Mouse (Mus musculus) cerebellum, postnatal 14 days (tissue): ENCODE measurements around the gene Tmem128.

ENCODE experiments used
- DNase-seq, 2 experiments: peaks; one replicate each; pipeline ENCODE4 v3.0.0; 2021; ENCODE audit warnings: mixed read lengths in 2 of 2

Tmem128 gene

GRCm38 (mm10) chr5:38260107-38260682 is at the start of gene Tmem128:
TSS of gene Tmem128 (plus strand) at chr5:38260185.
- DNase-seq = peak; percentile 80

DNA sequence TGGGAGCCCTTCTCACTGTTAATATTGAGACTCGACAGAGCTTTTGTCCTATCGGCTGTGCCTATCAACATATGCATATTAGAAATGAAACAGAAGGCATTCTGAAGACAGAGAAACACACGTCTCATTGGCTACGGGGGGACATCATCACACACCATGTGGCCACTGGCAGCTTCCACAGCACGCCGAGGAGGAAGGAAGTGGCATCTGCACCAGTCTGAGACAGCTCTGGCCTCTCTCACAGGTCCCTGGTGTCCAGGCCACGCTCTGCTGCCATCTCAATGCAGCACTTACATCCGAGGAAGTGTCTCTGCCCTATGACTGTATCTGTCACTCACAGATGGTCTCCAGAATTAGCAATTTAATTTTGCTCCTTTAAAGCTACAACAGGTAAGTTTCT is 48.3 kb upstream of the Tmem128 start:
- DNase-seq = no peak

DNA sequence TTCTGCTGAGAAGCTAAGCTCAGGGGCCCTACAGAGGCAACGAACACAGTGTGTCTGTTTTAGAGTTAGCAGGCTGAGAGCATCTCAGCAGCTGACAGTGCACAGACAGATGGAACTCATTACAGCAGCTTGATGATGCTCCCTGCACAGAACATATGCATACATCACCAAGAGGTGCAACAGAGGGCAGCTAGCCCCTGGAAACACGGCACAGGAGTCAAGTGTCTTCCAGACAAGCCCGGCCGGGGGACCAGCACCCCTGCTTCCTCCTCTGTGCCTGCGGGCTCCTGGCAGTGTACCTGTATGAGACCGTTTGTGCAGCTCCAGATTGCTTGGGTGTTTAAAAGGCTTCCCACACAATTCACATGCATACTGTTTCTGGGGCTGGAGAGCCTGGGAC is 47.0 kb upstream of the Tmem128 start:
- no peak for DNase-seq

DNA sequence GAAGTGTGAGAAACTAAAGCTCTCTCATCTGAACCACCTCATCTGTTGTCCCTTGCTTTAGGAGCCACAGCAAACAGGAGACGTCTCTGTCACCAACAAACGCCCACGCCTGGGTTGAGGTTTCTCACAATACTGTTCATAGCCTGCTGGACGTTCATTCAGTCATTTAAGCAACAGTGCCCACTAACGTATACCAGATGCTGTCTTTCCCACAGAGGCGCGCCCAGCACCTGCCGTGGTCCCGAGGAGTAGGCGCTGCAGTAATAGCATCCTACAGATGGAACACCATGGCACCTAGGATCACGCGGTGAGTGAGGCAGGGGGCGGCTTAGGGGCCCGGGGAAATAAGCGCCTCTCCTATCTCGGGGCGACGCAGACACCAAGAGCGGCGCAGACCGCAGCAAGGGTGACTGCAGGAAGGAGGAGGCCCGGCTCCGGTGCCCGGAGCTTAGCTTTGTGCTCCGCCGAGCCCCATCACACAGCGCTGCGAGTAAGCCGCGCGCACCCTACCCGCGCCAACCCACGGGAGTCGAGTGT is 40.1 kb upstream of the Tmem128 start:
- DNase-seq = no peak

DNA sequence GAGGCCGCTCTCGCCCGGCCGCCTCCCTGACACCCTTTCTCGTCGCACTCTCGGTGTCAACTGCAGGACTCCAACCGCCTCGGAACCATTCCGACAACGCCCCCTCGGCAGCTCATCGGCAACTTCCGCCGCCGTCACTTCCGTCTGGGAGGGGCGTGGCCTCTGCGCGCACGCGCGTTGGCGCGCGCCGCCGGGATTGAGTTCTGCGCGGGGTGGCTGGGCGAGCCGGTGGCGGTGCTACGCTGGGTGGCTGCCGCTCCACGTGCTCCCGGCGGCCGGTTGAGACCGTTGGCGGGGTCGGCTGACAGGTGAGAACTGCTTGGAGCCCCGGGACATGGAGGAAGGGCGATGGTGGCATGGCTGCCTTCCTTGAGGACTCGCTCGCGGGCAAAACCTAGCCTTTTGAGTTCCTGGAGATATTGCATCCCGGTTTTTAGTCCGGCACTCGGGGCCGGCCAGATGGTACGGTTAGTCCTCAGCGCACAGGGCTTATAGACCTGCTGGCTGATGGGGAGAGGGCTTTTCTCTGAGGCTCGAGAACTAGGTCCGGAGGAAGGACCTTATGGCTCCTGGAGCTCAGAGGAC is 39.6 kb upstream of the Tmem128 start, which contains the start of the genes Zbtb49 and Lyar:
Zbtb49 (minus strand) TSS at position 130 of the 585 bp plus-strand sequence.
Lyar (plus strand) TSS at position 143 of the 585 bp plus-strand sequence.
- peak; percentile 96 to 97 for DNase-seq

DNA sequence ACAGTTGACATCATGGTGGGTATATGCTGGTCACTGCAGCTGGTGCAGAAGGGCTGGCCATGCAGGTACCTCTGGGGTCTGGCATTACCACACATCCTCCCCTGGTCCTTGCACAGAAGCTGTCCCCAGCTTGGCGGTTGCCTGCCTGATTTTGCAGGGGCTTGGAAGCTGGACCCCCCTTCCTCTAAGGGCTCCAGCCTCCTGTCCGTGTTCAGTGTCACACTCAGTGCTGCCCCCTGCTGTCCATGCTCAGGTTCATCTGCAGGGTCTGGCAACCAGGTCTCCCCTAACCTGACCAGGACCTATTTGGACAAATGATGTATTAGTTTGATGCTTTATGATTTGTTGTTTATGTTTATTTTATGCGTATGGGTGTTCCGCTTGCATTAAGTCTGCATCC is 24.6 kb upstream of the Tmem128 start:
- DNase-seq = peak; percentile 53 to 78

- DNase-seq = peak in 1 of 2 experiments; percentile 21
Observed at GRCm38 (mm10) chr5:38236627-38237026, 23.4 kb upstream of the Tmem128 start.

GRCm38 (mm10) chr5:38240727-38241472 is 19.1 kb upstream of the Tmem128 start:
- no peak for DNase-seq

GRCm38 (mm10) chr5:38241473-38241834 is 18.5 kb upstream of the Tmem128 start:
- peak; percentile 46 to 71 for DNase-seq

DNA sequence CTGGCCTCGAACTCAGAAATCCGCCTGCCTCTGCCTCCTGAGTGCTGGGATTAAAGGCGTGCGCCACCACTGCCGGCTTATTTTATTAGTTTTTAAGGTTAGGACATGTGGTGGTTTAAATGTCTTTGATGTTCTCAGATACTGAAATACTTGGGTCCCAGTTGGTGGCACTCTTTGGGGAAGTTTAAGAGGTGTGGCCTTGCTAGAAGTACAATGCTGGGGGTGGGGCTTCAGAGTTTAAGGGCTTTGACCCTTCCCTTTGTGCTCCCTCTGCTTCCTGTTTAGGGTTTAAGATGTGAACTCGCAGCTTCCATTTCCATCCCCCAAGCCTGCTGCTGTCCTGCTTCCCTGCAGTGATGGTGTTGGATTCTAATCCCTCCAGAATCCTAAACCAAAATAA is 18.0 kb upstream of the Tmem128 start:
- DNase-seq = no peak

DNA sequence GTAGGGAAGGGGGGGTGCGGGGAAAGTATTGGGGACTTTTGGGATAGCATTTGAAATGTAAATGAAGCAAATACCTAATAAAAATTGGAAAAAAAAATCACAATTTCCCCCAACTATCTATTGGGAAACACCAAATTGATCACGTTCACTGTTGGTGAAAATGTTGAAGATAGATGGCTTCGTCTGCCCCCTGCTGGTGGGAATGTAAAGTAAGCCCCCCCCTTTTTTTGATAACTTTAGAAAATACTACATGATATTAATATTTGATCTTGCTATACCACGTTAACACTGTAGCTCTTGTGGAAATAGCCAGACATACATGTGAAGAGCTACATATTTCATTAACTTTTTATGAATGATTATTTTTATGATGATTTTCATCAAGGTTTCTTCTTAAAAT is 4.8 kb upstream of the Tmem128 start:
- DNase-seq = no peak

DNA sequence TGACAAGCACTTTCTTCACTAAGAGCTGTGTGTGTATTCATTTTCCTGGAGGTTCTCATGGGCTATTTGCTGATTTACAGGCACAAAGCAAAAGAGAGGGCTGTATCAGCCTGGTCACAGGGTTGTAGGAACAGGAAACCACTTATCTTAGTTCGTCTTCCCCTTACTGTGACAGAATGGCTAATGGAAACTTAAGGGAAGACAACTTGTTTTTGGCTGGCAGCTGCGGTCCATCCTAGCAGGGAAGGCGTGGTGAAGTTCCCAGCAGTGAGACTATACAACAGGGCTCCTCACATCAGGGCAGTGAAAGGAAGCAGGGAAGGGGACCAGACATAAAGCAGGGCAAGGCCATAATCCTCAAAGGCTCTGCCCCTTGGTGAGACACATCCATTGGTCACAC is 4.3 kb upstream of the Tmem128 start:
- DNase-seq = no peak

DNA sequence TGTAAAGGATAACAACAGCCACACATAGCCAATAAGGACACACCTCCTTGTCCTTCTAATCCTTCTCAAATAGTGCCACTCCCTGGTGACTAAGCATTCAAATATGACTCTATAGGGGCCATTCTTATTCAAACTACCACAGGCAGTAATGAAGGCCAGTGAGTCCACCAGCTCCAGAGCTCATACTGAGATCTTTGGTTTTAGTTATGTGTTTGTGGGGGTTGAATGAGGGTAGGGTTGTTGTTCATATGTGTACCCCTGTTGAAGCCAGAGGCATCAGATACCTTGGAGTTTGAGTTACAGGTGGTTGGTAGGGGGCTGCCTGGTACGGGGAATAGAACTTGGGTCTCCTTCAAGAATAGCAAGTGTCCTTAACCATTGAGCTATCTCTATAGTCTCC is 3.4 kb upstream of the Tmem128 start:
- DNase-seq = no peak

GRCm38 (mm10) chr5:38258034-38258772 is 1.8 kb upstream of the Tmem128 start:
- no peak for DNase-seq

DNA sequence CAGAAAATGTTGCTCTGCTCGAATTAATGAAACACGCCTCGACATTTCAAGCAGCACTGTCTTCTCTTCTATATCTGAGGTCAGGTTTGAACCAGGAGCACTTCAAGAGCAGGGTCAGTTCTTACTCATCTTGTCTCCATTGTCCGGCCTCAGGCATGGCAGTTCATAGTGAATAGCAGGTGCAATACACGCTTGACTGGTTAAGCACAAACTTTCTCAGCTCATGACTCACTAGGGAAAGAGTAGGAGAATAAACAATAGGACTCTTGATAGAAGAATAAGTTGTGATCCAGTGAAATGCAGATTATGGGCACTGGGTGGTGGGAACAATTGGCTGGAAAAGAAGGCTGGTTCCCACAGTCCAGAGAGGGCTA is 1.2 kb upstream of the Tmem128 start:
- no peak for DNase-seq

DNA sequence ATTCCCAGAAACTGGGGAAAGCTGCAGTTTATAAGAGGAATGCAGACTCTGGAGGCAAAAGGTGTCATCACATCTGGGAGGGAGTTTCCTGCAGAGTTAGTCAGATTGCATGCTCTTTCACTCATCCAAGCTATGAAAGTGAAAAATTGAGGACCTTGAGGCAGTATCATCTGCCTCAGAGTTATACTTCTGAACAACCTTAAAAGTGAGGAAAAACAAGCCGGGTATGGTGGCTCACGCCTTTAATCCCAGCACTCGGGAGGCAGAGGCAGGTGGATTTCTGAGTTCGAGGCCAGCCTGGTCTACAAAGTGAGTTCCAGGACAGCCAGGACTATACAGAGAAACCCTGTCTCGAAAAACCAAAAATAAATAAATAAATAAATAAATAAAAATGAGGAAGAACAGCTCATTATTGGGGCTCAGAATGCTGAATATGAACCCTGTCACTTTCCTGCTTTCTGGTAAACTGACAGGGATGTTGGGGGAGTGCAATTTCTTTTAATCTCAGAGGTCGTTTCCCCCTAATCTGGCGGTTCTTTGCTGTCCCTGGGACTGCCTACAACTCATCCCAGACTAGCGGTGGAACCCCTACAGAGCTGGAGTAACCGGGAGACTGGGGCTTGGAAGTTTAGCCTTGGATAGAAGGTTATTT is 404 bp upstream of the Tmem128 start:
- DNase-seq = no peak

DNA sequence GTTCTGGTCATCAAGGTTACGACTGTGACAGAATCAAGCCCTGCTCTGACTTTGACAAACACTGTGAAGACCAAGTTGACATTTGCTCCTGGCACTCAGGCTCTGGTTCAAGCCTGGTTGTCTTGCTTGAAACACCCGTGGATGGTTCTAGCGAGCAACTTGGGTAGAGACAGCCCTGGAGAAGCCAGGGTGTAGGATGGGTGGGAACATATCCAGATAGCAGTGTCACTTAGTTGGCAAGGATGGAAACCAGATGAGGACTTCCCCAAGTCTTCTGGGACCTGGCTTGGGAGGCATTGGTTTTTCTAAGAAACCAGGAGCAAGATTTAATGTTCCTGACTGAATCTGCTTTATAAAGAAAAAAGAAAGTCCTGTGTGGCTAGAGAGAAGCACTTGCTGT is 11.0 kb downstream of the Tmem128 start:
- no peak for DNase-seq

DNA sequence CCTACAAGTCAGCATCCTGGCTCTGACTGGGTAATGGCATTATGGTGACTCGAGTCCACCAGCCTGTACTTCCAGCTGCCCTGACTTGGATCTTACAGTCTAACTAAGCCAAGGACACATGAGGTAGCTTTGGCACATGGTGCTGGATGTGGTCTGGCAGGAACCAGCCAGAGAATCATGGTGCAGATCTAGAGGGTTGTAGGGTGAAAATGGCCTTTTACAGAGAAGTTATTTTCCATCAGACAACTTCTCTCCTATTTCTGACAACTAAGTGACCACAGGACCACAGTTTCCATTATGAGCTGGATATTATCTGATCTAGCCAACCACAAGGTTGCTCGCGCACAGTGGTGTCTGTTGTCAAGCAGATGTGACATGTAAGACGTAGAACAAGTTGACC is 13.8 kb downstream of the Tmem128 start:
- DNase-seq = no peak

DNA sequence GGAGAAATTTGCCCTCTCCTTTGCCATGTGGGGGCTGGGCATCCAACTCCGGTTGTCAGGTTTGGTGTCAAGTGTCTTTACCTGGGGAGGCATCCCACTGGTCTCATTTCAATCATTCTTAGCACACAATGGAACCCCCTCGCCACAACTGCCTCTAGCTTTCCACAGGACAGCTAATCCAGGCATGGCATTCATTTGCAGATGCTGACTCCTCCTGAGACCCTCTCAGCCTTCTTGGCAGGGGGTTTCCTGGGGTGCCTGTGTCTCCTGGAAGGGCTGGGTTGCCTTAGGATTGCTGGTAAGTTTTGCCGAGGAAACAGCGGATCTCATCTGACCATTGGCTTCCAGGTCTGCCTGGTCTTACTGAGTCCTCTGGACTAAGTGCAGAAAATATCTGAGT is 15.8 kb downstream of the Tmem128 start, which contains the start of gene Otop1:
Otop1 (plus strand) TSS at position 202 of the 400 bp plus-strand sequence.
- DNase-seq = no peak

GRCm38 (mm10) chr5:38276451-38276850 is 16.5 kb downstream of the Tmem128 start:
- DNase-seq = no peak

DNA sequence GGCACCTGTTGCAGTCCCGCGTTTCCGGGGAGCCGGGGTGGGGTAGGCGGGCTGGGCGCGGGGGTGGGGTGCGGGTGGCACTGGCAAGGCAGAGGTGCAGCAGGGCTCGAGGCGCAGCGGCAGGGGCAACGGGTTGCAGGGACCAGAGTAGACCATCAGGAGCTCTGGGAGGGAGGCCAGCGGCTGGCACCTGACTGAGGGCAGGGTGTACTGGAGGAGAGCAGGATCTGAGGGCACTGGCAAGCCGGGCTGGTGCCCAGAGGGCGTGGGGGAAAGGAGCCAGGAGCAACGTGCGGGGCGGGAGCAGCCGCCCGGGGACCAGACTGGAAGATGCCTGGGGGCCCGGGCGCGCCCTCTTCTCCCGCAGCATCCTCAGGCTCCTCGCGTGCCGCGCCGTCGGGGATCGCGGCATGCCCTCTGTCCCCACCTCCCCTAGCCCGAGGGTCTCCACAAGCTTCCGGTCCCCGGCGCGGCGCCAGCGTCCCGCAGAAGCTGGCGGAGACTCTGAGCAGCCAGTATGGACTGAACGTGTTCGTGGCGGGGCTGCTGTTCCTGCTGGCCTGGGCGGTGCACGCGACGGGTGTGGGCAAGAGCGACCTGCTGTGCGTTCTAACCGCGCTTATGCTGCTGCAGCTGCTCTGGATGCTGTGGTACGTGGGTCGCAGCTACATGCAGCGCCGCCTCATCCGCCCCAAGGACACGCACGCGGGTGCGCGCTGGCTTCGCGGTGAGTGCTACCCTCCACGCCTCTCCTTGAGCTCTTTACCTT is 17.3 kb downstream of the Tmem128 start:
- peak; percentile 18 to 35 for DNase-seq
